Mouse (Mus musculus) lung, postnatal 4 days (tissue): ENCODE measurements around the gene Lix1l.
"Not testable (repeated sequence)": the region's sequence is repeated elsewhere in the genome, so short reads cannot be mapped to it uniquely, and the experiment has no call there.

Source experiments
- DNase-seq, 2 experiments: peaks; one replicate each; pipeline ENCODE4 v3.0.0; 2021

The Lix1l gene

DNA sequence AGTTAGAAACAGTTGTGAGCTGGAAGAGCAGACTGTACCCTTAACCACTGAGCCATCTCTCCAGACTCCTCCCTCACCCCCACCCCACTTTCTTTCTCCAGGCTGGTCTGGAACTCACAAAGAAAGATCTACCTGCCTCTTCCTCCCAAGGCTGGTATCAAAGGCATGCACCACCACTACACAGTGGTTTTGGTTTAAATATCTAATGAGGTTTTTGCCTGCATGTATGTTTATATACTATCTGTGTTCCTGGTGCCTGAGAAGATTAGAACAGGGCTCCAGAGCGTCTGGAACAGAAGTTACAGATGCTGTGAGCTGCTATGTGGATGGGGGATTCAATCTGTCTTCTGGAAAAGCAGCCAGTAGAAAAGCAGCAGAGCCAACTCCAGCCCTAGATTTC, 33.1 kb downstream of the Lix1l start:
- no peak for DNase-seq

GRCm38 (mm10) chr3:96634928-96635879, 34.3 kb downstream of the Lix1l start, which contains the start of the genes Pex11b and Gm42957:
TSS of gene Pex11b (plus strand) at chr3:96635376.
TSS of gene Gm42957 (plus strand) at chr3:96635474.
- peak; percentile 93 to 95 for DNase-seq

GRCm38 (mm10) chr3:96635906-96636305, 35.0 kb downstream of the Lix1l start:
- no peak for DNase-seq

DNA sequence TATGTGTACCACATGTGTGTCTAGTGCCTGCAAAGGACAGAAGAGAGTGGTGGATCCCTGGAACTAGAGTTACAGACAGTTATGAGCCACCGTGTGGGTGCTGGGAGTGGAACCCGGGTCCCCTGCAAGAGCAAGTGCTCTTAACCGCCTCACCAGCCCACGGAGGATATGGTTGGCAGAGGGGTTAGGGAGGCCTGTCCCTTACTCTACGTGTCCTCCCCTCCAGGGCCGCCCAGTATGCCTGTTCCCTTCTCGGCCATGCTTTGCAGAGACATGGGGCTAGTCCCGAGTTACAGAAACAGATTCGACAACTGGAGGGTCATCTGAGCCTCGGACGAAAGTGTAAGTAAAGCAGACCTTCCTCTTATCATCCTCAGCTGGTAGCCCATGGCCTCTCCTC, 35.5 kb downstream of the Lix1l start:
- DNase-seq, result no peak

DNA sequence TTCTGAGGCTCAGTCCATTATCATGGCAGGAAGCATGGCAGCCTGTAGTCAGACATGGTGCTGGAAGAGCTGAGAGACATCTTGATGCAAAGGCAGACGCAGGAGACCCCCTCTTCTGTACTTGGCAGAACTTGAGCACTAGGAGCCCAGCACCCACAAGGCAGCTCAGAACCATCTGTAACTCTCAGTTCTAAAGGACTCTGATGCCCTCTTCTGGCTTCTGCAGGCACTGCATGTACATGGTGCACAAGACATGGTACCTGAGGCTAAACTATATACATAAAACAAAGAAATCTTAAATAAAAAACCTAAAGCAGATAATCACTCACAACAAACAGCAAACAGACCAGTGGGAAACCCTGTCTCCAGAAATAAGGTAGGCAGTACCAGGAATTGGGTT, 38.3 kb downstream of the Lix1l start:
- peak; percentile 37 to 71 for DNase-seq

DNA sequence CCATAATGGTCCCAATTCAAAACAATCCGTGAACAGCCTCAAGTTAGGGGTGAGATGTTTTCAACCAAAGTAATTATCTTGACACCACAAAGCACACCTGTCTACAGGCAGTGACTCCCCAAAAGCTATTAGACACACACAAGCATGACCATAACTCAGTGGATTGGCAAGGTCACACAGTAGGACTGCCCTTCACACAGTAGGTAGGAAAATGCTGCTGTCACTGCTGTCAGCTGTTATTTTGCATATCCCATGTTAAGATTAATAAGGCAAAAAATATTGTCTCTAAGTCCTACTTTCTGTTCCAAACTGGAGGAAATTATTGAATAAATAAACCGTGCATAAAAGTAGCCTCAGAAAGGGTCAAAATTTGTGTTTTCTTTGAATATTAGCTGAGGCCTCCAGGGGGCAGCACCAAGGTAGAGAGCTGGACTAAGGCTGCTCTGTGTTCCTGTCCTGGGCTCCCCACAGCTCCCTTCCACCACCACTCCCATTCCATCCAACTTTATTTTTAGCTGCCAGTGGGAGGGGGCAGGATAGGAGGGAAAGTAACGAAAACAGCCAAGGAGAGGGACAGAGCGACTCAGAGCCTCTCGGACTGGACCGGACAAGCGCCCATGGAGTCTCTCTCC, 44.2 kb downstream of the Lix1l start, which contains the start of gene Itga10:
Gene Itga10 (plus strand): TSS at position 567 of the 632 bp plus-strand sequence.
- DNase-seq, result peak; percentile 30 to 55

DNA sequence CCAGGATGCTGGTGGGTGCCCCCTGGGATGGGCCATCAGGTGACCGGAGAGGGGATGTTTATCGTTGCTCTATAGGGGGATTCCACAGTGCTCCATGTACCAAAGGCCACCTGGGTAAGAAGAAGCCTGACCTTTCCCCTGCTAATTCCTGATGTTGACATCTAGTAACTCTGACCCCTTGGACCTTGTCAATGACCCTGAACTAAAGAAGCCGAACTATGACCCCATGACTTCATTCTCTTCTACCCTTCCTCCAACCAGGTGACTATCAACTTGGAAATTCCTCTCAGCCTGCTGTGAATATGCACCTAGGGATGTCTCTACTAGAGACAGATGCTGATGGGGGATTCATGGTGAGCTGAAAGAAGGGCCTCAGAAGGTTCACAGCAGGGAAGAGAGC, 46.4 kb downstream of the Lix1l start:
- DNase-seq, result no peak

GRCm38 (mm10) chr3:96660901-96661300, 60.0 kb downstream of the Lix1l start:
- no peak for DNase-seq

- no peak for DNase-seq
Observed at GRCm38 (mm10) chr3:96662731-96663316, 61.9 kb downstream of the Lix1l start.

GRCm38 (mm10) chr3:96663432-96664239, 62.7 kb downstream of the Lix1l start:
- DNase-seq, result peak; percentile 80 to 87

DNA sequence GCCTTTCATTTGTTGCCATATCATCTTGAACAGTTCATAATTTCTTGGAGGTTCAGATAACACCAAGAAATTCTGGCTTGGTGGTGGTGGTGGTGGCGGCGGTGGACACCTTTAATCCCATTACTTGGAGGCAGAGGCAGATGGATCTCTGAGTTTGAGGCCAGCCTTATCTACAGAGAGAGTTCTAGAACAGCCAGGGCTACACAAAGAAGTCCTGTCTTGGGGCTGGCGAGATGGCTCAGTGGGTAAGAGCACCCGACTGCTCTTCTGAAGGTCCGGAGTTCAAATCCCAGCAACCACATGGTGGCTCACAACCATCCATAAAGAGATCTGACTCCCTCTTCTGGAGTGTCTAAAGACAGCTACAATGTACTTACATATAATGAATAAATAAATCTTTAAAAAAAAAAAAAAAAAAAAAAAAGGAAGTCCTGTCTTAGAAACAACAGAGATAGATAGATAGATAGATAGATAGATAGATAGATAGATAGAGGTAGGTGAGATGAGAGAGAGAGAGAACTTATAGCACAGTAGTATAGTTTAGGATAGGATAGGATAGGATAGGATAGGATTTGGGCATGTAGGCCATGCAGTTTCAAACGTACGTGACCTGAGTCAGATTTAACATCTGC, 64.9 kb downstream of the Lix1l start:
- DNase-seq, result not testable (repeated sequence)

DNA sequence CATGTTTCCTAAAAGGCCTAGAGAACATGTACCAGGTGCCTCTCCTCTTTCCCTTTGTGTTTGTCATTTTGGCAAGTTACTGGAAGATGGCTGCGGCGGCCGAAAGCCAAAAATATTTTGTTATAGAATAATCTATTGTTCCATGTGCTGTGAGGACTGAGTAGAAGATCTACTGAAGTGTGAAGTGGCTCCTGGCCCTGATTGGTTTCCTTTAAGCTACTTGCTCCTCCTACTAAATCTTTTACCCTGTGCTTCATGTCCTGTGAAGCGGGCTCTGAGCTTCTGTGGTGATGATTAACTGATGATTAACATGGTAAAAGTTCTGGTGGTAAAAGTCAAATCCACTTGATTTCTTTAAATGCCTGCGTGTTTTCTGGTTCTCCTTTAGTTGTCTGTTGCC, 66.0 kb downstream of the Lix1l start:
- DNase-seq, result no peak

DNA sequence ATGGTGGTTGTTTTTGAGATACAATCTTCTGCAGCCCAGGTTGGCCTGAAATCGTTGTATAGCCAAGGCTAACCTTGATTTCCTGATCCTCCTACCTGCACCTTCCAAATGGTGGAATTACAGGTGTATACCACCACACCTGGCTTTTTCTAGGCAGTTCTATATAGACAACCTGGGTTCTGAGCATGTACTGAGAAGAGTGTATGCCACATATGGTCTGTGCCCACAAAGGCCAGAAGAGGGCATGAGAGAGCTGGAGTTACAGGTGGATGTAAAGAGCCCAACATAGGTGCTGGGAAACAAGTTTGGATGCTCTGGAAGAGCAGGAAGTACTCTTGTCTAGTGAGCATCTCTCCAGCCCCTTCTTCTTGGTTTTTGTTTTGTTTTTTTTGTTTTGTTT, 66.4 kb downstream of the Lix1l start:
- DNase-seq, result peak in 1 of 2 experiments; percentile 26

DNA sequence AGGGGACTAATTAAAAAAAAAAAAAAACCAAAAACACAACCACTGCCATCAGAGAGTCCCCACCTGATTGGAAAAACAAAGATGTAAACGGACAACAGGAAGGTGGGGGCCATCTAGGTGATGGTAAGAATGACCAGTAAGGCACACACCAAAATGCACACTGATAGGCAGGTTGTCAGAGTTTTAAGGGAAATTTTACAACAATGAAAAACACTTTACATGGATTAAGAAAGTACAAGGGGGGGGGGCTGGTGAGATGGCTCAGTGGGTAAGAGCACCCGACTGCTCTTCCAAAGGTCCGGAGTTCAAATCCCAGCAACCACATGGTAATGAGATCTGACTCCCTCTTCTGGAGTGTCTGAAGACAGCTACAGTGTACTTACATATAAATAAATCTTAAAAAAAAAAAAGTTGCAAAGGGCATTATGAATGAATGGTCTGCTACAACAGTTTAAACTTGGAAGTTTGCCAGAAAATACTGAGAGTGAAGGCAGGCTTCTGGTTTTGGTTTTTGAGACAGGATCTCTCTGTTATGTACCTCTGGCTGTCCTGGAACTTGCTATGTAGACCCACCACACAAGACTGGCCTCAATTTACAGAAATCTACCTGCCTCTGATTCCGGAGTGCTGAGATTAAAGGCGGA, 67.6 kb downstream of the Lix1l start:
- DNase-seq, result no peak

- peak; percentile 86 to 90 for DNase-seq
Observed at GRCm38 (mm10) chr3:96669727-96670468, 68.9 kb downstream of the Lix1l start, which contains the start of gene Ankrd35. TSS of gene Ankrd35 (plus strand) at chr3:96670131.

DNA sequence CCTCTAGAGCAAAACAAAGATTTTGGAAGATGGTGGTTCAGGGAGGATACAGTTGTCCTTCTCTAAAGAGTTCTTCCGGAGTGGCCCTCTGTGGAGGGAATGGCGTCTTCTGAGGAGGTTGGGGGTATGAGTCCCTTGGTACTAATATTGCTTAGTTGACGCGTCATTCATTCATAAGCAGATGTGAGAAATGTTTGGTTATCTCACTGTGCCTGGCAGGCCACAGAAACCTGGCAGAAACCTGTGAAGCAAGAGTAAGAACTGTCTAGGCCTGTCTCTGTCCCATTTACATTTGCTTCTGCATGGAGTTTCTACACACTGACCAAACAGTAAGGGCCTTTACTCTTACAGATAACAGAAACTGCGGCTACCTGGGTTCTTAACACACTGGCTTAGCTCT, 70.6 kb downstream of the Lix1l start:
- DNase-seq, result no peak

- DNase-seq, result no peak
Observed at GRCm38 (mm10) chr3:96673514-96673913, 72.6 kb downstream of the Lix1l start.

GRCm38 (mm10) chr3:96674442-96674841, 73.5 kb downstream of the Lix1l start:
- no peak for DNase-seq

DNA sequence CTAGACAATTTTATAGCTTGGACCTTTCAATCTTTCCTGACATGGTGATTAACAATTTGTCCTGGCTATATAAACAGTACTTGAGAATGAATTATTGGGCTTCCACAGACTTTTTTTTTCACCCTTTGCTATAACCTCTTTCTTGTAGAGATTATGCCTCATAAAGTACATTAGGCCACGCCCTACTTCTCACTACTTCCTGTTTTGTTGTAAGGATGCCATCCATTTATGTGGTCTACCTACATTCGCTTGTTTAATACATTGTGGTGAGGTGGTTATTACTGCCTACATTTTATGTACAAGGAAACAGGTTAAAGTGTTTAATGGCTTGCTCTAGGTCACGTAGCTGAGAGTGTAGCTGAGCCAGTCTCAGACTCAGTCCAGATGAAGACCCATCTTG, 74.2 kb downstream of the Lix1l start:
- no peak for DNase-seq

GRCm38 (mm10) chr3:96675690-96676089, 74.7 kb downstream of the Lix1l start:
- no peak for DNase-seq
